Mouse (Mus musculus) heart, adult 8-10 months (tissue): Measurements from ENCODE around the gene Agap3. TPM values are rescaled to one million over a fixed set of nuclear protein-coding genes. Genes with fewer than 3 reads are reported as not detected.

Source experiments
- DNase-seq: peaks from one replicate; pipeline ENCODE4 v3.0.0; 2022; ENCODE audit warnings: low spot score
- total RNA-seq, 4 experiments: library from RNA; stranded (reverse); gene quantifications; 2 replicates each; pipeline ENCODE4 v1.2.4; 2022

Agap3 gene
- total RNA-seq, 4 experiments from 2014 or later: 88.8 to 101 (median 95.0) TPM

DNA sequence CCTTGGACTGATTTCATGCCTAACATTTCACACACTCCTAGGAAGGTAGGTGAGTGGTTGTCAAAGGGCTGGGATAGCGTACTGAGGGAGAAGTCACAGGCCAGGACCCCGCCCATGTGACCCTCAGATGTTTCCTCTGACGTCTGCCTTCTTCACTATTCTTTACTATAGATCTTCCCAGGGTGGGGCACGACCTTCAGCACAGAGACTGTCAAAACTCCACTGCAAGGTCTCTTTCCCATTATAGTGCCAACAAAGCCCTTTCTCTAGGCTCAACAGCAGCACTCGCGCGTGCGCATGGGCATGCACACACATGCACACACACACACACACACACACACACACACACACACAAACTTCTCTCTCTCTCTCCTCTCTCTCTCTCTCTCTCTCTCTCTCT is 71.8 kb downstream of the Agap3 start:
- DNase-seq: no peak

DNA sequence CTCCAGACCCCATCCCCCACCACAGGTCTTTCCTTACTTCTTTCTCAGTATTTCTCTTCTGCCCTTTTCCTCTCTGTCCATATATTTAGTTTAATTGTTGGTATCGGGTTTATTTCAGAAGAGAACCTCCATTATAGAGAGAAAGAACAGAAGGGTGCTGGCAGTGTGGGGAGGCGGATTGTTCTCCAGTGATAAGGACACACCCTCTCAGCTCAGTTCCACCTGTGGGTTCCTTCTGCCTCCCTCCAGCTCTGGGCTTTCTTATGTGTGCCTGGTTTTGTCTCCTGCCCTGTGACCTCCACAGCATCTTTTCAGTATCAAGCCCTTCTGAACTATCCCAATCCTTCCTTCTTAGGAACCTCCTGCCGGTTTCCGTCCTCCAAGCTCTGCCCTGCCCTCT is 72.5 kb downstream of the Agap3 start:
- DNase-seq: no peak

DNA sequence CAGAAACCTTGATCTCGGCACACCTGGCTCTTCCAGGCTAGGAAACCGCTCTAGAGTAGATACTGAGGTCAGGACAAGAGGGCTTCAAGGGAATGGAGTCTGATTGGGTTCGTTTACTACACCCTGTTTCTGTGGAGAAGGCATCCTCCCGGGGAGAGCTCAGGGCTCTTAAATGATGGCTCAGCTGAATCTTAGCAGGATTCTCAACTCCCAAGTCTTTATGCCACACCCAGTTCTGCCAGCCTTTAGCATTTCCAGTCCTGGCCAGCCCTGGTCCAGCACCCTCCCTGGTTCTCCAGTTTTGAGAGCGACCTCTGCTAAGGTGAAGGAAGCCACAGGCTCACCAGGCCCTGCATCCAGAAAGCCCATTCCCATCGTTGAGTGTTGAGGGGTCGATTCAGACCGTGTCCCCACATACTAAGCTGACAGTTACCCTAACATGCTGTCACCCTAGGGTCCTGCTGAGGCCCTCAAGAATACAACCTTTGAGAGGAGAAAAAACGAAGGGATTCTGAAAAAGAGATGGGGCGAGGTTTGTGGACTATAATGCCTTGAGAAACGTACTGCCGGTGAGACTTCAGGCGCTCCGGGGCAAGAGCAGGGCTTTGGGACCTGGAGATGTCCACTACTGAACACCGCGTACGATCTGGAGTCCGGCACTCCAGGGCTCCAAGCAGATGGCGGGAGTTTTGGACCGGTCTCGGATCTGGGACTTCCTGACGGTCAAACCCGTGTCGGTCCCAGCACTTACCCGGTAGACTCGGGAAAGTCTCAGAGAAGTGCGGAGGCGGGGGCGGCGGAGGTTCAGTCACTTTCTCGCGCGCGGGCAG is 73.6 kb downstream of the Agap3 start:
- DNase-seq: no peak

DNA sequence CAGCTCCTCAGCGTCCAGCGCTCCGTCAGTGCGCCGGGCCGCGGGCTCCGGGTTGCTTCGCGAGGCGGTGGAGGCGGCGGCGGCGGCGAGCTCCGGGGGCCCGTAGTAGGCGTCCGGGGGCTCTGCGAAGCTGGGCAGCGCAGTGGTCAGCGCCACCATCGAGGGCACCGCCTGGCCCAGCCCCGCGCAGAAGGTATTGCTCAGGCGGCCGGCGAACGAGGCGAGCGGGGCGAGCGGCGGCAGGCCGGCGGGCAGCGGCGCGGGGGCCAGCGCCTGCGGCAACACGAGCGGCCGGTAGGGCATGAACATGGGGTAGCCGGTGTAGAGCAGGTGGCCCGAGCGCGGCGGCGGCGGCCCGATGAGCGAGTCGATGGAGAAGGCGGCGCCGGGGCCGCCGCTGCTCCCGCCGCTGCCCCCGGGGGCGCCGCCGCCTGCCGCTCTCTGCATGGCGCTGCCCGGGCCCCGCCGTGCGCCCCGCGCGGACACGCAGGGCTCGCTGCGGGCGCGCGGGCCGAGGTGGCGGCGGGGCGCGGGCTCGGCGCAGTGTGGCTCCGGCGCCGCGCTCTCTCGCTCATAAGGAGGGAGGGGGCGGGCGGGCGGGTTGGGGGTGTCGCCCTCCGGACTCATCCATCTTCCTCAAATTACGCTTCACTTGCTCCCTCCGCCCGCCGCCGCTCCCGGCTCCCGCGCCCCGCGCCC is 74.4 kb downstream of the Agap3 start:
- DNase-seq: no peak

DNA sequence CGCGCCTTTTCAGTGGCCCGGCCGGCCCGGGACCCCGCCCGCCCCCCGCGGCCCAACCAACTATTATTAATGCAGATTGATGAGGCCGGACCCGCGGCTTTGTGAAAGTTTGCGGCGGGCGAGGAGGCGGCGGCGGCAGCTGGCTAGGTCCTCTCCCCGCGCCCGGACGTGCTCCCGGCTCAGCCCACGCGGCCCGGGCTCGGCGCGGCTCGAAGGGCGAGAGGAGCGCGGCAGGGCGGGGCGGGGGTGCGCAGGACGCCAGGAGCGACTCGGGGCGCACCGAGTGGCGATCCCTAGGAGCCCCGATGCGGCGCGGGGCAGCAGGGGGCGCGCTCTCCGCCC is 74.9 kb downstream of the Agap3 start, which contains the start of gene Gbx1:
Gene Gbx1, minus strand, starts transcription at position 314 of the 342 bp plus-strand sequence.
- no peak for DNase-seq

DNA sequence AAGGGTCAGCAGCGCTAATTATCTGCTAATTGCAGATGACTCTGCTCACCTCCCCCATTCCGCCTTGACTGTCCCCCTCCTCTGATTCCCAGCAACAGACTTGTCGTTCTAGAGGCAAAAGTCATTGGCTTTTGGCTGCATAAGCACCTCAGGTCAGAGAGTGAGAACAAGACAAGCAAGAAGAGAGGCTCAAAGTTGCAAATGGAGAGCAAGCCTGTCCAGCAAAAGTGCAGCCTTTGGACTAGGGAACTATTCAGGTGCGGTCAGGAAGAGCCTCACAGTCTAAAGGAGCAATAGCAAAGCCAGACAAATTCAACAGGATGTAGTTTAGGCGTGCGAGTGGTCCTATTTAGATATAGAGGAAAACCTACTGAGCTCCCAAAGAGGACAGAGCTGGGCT is 75.8 kb downstream of the Agap3 start:
- no peak for DNase-seq

DNA sequence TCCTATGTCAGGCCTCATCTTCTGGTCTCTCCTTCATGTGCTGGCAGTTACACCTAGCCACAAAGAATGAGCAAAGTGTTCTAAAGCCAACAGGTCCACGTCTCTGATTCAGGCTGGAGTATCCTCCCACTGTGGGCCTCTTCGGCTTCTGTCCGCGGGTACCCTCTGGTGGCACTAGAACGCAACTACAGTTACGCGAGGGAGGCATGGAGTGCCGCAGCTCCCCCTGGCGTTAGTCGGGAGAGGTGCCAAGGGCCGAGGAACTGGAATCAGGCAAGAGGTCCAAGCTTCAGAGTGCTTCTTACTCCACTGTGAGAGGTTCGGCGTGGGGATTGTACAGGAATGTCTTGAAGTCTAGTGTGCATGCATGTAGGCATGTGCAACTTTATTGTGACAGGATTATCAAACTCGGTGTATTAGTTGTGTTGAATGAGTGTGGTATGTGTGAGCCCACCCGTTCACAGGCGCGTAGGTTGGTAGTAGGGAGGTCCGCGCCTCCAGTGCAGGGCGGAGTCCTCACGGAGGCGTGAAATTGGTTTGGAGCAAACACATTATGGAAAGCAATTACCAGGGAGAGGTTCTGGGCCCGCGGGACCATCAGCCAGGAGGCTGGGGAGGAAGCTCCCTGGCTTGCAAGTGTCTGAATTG is 78.2 kb downstream of the Agap3 start:
- DNase-seq: peak; percentile 92

DNA sequence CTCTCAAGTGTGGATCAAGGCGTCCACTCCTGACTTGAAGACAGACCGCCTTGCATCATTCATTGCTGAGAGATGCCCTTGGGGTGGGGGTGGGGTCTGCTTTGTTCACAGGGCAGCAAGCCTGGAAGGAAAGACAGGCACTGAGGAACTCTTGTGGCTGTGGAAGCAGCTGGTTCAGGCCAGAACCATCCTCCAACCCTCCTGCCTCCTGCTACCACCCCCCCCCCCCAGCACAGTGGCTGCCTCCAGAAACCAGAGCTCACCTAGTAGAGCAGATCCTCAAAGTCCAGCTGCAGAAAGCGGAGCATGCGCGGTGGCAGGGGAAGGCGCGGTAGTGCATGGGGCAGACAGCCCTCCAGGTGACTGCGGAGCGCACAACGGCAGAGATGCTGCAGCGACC is 81.4 kb downstream of the Agap3 start:
- DNase-seq: no peak

DNA sequence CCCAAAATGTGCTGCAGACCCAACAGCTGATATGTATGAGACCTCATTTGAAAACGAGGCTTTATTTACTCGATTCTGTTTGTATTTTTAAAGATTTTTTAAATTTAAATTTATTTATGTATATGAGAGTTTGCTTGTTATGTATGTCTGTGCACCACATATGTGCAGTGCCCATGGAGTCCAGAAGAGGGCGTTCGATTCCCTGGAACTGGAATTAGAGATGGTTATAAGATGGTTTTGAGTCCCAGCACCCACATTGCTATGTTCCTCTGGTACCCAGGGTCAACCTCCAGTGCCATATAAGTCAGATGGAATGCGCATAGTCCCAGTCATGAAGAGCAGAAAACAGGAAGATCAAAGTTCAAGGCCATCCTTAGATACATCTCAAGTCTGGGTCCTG is 82.3 kb downstream of the Agap3 start:
- no peak for DNase-seq

DNA sequence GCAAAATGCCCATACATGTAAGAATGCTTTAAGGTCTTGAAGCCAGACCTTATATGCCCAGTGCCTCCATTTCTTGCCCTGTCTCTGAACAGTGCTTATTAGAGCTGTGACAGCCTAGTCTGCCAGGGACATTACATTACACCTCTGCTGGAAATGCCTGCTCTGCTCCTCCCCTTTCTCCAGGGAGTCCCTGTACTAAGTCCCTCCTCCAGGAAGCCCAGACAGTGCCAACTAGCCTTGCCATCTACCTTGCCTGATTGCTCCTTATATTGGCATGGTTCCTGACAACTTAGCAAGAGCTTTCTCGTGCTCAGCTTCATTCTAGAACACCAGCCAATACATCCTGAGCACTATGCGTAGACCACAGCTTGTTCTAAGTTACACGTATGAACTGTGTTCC is 83.8 kb downstream of the Agap3 start:
- no peak for DNase-seq

DNA sequence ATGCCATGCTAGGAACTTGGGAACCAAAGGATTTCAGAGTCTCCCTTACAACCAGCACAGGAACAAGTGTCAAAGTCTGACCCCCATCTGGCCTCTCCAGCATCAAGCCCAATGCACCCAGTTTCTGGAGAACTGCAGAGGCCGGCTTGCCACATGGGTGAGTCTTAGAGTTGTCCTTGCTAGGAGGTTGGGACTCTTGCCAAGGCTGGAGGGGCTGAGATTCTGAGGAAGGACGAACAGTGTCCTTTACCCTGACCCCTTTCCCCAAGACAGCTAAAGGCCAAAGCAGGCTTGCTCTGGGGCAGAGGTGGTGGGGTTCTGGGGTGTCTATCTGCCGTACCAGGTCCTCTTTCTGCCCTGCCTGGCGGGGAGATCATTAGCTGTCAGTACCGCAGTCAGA is 84.5 kb downstream of the Agap3 start:
- no peak for DNase-seq

DNA sequence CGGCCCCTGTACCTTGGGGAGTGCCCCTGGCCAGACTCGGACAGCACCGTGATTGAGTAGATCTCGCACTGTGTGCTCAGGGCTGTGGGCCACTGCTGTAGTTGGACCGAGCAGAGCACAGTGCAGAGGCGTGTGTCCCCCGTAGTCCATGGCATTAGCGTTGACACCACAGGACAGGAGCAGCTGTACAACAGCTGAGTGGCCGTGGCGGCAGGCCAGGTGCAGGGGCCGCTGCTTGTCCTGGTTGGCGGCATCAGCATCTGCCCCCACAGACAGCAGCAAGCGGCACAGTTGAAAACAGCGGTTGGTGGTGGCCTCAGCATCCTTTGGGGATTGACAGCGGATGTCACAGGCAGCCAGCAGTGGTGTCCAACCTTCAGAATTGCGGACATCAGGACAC is 85.6 kb downstream of the Agap3 start:
- no peak for DNase-seq

DNA sequence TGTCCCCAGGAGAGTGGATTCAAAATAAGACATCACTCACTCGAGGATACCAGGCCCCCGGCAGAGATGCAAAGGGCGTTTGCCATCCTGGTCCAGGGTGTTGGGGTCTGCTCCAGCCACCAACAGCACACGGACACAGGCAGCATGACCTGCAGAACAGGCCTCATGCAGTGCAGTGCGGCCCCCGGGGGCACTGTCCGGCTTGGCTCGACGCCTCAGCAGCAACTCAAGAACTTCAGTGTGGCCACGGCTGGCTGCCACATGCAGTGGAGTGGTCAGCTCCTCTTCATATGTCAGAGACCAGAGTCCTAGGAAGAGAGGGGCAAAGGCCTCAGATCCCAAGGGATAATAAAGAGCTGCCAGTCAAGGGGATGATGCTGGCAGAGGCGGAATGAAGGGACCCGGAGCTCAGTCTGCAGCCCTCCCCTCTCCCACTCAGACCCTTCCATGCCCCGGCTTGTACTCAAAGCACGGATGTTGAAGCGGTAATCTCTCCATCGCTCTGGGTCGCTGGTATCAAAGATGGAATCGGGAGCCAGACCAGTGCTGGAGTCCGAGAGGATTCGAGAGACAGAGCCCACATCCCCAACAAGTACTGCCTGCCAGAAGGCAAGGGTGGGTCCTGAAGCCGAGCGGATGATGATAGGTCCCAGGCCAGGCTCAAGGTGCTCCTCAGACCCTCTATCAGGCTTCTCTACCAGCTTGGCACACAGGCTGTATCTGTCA is 87.8 kb downstream of the Agap3 start:
- no peak for DNase-seq

DNA sequence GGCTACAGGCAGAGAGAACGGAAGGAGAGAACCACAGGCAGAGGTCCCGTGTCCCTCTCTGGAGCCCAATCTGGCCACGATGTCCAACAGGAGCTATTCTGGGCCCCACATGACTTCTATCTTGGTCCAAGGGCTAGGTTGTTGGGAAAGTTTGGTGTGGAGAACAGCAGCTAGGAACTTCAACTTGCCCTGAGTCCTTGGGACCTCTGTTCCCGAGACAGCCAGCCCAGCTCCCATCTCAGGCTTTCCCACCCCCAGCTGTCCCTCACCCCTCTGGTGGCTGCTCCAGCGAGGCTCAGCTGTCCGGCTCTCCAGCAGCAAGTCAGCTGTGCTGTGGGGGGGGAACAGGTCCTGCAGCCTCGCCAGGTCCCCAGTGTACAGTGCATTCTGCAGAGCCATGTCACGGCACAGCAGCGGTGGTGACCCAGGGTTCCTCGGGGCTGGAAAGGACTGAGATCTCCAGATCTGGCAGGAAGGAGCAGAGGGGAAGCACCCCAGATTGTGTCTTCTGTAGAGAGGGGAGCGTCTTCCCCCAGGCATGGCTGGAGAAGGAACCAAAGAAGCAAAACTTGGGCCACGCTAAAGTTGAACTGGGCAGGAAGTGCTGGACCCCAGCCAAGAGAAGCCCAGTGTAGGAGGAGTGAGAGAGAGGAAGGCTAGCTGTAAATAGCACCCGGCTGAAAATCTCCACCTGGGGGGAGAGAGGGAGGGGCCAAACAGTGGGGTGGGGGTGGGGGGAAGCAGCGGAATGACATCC is 88.6 kb downstream of the Agap3 start, which contains the start of gene Asb10:
Gene Asb10, minus strand, starts transcription at position 592 of the 757 bp plus-strand sequence.
- peak; percentile 76 for DNase-seq

DNA sequence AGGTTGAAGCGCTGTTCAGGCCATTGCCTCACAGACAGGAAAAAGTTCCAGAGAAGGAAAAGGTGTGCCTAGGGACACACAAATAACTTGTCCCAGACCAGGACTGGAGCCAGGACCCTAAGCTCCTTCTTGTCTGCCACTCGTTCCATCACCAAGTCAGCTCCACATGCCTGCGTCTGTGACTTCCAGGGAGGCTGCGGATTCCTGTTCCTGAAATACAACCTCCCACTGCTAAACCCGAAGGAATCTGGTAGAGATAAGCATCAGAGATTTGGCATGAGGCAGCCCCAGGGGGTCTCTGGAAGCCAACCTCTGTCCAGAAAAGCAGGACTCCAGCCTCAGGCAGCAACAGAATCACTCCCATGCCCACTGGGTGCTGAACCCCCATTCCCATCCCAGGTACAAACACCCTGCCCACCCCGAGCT is 89.2 kb downstream of the Agap3 start:
- no peak for DNase-seq

DNA sequence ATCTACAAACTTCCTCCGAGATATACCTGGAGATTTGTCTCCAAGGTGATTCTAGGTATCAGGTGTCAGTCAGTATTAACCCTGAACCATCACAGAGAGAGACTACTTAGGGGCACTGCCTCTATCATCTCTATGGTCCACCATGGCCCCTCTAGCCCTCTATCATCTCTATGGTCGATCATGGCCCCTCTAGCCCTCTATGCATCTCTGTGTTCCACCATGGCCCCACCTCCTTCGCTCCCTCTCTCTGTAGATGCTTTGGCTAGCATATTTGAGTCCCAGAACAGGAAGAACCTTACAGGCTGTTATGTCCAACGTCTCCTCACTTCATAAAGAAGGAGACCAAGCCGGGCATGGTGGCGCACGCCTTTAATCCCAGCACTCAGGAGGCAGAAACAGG is 90.7 kb downstream of the Agap3 start:
- DNase-seq: no peak

DNA sequence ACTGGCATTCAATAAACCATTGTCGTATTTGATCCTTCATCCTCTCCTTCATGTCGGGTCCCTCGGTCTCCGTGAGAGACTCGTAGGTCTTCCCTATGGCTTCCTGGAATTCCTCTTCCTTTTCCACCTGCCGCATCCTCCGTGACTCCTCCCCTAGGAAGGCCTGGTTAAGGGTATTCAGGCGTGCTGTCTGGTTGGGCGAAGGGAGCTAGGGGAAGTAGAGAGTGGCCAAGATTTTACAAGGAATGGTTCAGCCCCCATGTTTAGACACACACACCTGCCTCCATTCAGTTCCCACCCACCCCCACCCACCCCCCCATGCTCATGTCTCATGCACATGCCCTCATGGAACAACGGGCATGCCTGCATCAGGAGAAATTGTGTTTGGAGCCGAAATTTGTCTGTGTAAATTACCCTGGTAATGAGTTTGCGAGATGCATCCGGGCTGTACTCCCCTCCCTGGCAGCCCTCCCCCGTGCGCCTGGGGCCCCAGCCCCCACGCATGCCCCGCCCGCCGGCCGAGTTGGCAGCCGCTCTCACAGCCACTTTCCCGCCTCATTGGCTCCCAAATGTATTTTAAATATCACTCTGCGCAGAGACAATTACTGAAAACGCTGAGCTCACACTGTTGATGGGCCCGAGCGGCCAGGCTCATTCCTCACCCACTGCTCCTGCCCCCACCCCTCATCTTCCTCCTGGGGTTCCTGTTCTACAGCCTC is 98.8 kb downstream of the Agap3 start:
- no peak for DNase-seq

DNA sequence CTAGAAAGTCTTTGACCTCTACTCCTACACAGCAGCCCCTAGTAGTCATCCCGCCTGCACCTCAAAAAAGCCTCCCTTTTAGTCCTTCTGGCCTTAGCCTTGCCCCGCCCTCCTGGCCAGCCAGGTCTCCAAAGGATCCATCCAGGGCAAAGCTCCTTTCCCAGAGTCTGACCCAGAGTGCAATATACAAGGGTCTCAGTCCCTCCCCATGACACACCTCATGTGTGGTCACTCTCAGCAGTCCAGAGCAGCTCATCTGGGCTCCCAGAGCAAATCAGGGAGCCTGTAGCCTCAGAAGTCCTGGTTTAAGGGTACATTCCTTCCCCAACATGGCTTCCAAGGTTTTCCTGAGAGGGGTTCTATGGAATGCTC is 99.3 kb downstream of the Agap3 start:
- no peak for DNase-seq
